Mouse (Mus musculus) erythroblast, embryonic 14.5 days (primary cell): ENCODE measurements around the gene Hebp1.

Experiments used
- GATA1 ChIP-seq: IDR thresholded peaks from 2 replicates; pipeline ENCODE4 v1.6.1; 2012; ENCODE audit warnings: low read length, inconsistent platforms, mixed read lengths
- TAL1 ChIP-seq: IDR thresholded peaks from 3 replicates; pipeline ENCODE4 v1.6.1; 2012; ENCODE audit warnings: low read length, inconsistent platforms, mixed read lengths

DNA sequence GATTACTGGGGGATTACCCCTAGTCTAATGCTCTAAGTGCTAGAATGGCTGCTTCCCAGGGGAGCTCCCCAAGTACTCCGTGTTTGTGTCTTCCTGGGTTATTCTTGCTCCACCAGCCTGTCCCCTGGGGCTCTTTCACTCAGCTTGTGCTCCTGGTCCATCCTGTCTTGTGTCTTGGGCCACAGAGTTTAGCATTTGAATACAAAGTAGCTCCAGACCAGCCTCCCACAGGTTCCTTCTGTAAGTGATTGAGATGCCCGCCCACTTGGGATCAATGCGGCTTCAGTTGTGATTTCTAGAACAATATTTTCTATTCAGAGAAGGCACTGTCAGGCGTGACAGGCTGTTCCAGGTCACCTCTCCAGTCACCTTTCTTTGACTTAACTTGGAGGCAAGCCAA lies 4.1 kb downstream of the Hebp1 start:
- no peak for TF ChIP-seq GATA1
- TF ChIP-seq TAL1 = no peak
